Mouse (Mus musculus): Measurements from ENCODE around the gene Terb2. TPM values are rescaled to one million over a fixed set of nuclear protein-coding genes. Genes with fewer than 3 reads are reported as not detected.

The Terb2 gene
- polyA plus RNA-seq, 1 experiment from 2014 or later: not detected

DNA sequence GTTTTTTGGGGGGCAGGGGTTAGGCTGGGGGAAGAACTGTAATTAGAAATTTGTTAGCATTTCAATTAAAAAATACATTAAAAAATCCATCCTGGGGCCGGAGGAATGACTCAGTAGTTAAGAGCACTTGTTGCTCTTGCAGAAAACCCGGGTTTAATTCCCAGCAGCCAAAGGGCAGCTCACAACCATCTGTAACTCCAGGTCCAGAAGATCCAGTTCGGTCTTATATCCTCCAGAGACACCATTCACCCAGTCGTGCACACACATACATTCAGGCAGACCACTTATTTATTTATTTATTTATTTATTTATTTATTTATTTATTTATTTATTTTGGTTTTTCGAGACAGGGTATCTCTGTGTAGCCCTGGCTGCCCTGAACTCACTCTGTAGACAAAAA is 47.3 kb downstream of the Terb2 start:
- no peaks in the 10 kb centered on the region for H3K27me3 ChIP-seq (ENCODE audit: control insufficient read depth, insufficient read depth, low read length)
- no peak overlapping the region; the same call in 1 of the 2 replicates for H3K4me2 ChIP-seq (ENCODE audit: low read length)
- DNase-seq (peak; percentile 9), ATAC-seq (ENCODE audit: low FRiP score, low TSS enrichment) (no peak)
- no peaks in the 10 kb centered on the region for H3K36me3 ChIP-seq (ENCODE audit: control insufficient read depth, insufficient read depth, low read length)
- no peaks in the 10 kb centered on the region for H3K9me3 ChIP-seq (ENCODE audit: control insufficient read depth, low read length)
- no peaks in the 10 kb centered on the region for H3K4me1 ChIP-seq (ENCODE audit: control insufficient read depth, insufficient read depth, low read length)
- no peak overlapping the region for H3K4me3 ChIP-seq (replicated peaks; ENCODE audit: low read depth, low read length)
- H3K27ac ChIP-seq (replicated peaks; ENCODE audit: low read depth, low read length): no peak overlapping the region
- H3K9ac ChIP-seq (replicated peaks; ENCODE audit: low read length): no peak overlapping the region
- WGBS: 64% methylated on average over 5 of the region's 5 CpGs

DNA sequence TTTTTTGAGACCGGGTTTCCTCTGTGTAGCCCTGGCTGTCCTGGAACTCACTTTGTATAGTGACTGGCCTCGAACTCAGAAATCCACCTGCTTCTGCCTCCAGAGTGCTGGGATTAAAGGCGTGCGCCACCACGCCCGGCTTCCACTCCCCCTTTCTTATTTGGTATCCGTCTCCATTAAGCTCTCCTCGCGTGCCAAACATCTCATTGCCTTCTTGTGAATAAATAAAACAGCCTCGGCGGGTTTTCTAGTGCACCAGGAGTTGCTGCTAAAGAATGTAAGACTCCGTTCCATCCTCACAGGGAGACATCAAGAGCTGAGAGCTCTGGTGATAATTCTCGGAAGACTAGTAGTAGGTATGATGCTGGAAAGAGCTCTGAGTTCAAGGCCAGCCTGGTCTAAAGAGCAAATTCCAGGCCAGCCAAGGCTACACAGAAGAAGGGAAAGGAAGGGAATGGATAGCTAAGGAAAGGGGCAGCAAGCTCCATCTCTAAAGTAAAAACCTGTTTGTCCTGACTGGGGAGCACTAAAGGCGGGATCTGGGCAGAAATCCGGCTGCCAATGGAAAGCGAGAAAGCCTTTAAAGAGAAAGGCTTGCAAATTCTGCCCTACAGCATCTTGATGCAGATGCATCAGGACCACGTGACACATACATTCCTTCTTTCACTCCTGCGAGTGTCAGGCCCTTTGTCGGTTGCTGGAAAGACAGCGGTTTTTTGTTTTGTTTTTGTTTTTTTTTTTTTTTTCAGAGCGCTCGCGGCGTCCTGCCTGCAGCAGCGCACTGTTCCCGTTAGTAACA is 47.9 kb downstream of the Terb2 start:
- Histone ChIP-seq H3K4me3 (replicated peaks; ENCODE audit: low read depth, low read length) (peak overlapping the region; percentile 48), H3K36me3 (ENCODE audit: control insufficient read depth, insufficient read depth, low read length) (no peaks in the 10 kb centered on the region), H3K27ac (replicated peaks; ENCODE audit: low read depth, low read length) (peak overlapping the region; percentile 67), H3K9ac (replicated peaks; ENCODE audit: low read length) (peak overlapping the region; percentile 46), H3K4me2 (ENCODE audit: low read length) (peak overlapping the region; percentile 69), H3K27me3 (ENCODE audit: control insufficient read depth, insufficient read depth, low read length) (no peaks in the 10 kb centered on the region), H3K9me3 (ENCODE audit: control insufficient read depth, low read length) (no peaks in the 10 kb centered on the region), H3K4me1 (ENCODE audit: control insufficient read depth, insufficient read depth, low read length) (no peaks in the 10 kb centered on the region)
- peak; percentile 76 for DNase-seq
- peak; percentile 43 for ATAC-seq (ENCODE audit: low FRiP score, low TSS enrichment)
- 6% methylated on average over 26 of the region's 26 CpGs for WGBS

DNA sequence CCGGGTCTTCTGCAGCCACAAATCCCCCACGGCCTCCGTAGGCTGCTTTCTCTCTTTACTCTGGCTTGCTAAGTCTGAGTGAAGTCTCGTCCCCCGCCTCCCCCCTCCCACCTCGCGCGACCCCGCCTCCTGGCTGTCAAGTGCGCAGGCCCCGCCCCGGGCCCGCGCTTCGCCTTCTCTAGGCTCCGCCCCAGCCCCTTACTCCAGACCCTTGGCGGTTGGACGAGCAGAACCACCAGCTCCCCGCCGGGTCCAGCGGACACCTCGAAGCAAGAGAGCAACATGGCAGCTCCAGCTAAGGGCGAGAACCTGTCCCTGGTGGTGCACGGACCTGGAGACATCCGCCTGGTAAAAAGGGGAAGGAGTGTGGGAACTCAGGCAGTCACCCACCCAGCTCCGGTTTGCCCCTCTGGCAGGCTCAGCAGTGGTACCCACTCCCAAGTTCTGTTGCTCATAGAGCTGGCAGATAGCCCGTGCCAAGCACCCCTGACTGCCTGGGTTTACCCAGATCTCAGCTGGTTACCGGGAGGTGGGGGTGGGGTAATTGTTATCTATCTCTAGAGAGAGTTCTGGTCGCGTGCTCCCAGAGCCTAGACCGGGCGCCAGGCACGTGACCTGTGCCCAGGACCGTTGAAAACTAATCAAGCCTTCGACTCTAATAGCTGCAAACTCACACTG is 48.7 kb downstream of the Terb2 start, which contains the start of gene Sord:
Gene Sord, plus strand, starts transcription at position 139 of the 678 bp plus-strand sequence.
- peak; percentile 95 for DNase-seq
- no peaks in the 10 kb centered on the region for H3K4me1 ChIP-seq (ENCODE audit: control insufficient read depth, insufficient read depth, low read length)

DNA sequence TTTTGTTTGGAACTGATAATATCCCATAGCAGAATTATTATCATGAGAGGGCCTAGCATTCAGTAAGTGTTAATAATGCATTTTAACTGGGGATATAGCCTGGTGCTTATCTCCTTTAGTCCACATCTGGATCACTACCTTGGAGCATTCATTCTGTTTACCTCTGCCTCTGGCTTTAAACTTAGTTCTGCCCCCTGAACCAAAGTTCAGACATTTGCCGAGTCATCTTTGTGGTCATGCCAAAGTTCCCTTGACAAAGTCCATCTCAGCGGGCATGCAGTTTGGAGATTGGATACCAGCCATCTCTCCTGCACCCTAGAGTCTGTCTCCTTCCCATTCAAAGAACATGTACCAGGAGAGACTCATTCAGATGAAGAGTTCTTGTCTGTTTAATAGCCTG is 49.4 kb downstream of the Terb2 start:
- no peak for DNase-seq
- H3K36me3 ChIP-seq (ENCODE audit: control insufficient read depth, insufficient read depth, low read length): no peaks in the 10 kb centered on the region
- H3K9ac ChIP-seq (replicated peaks; ENCODE audit: low read length): no peak overlapping the region
- WGBS: 90% methylated on average over 2 of the region's 2 CpGs
- ATAC-seq (ENCODE audit: low FRiP score, low TSS enrichment): no peak
- peak overlapping the region; percentile 48 for H3K4me3 ChIP-seq (replicated peaks; ENCODE audit: low read depth, low read length)
- no peaks in the 10 kb centered on the region for H3K9me3 ChIP-seq (ENCODE audit: control insufficient read depth, low read length)
- H3K27ac ChIP-seq (replicated peaks; ENCODE audit: low read depth, low read length): no peak overlapping the region
- H3K4me1 ChIP-seq (ENCODE audit: control insufficient read depth, insufficient read depth, low read length): no peaks in the 10 kb centered on the region
- H3K4me2 ChIP-seq (ENCODE audit: low read length): peak overlapping the region; percentile 69
- H3K27me3 ChIP-seq (ENCODE audit: control insufficient read depth, insufficient read depth, low read length): no peaks in the 10 kb centered on the region

More for the DNA sequence above, 48.7 kb downstream of the Terb2 start, which contains the start of gene Sord:
- Histone ChIP-seq H3K36me3 (ENCODE audit: control insufficient read depth, insufficient read depth, low read length) (no peaks in the 10 kb centered on the region), H3K4me3 (replicated peaks; ENCODE audit: low read depth, low read length) (peak within 1 kb of the TSS; percentile 48), H3K9ac (replicated peaks; ENCODE audit: low read length) (peak within 1 kb of the TSS; percentile 46), H3K4me2 (ENCODE audit: low read length) (peak within 1 kb of the TSS; percentile 69), H3K27ac (replicated peaks; ENCODE audit: low read depth, low read length) (peak within 1 kb of the TSS; percentile 67), H3K27me3 (ENCODE audit: control insufficient read depth, insufficient read depth, low read length) (no peaks in the 10 kb centered on the region), H3K9me3 (ENCODE audit: control insufficient read depth, low read length) (no peaks in the 10 kb centered on the region)
- peak; percentile 95 for ATAC-seq (ENCODE audit: low FRiP score, low TSS enrichment)
- WGBS: under 1% methylated on average over 35 of the region's 35 CpGs

DNA sequence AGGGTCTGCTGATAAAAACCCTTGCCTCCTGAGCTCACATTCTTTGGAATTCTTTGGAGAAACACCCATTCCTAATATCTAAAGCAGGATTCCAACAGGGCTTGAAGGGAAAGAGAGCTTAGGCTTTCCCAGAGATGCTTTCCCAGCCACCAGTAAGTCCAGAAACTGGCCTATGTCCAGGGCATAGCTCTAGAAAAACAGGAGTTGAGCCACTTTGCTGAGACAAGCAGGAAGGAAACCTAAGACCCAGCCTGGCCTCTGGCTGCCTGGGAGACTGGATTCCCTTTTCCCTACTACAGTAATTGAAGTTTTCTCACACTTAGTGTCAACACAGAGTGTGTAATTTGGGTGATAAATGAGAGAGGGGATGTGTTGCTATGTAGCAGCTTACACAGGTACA is 50.2 kb downstream of the Terb2 start:
- Histone ChIP-seq H3K4me2 (ENCODE audit: low read length) (no peak overlapping the region), H3K36me3 (ENCODE audit: control insufficient read depth, insufficient read depth, low read length) (no peaks in the 10 kb centered on the region), H3K9ac (replicated peaks; ENCODE audit: low read length) (no peak overlapping the region), H3K9me3 (ENCODE audit: control insufficient read depth, low read length) (no peaks in the 10 kb centered on the region), H3K4me1 (ENCODE audit: control insufficient read depth, insufficient read depth, low read length) (no peaks in the 10 kb centered on the region), H3K27ac (replicated peaks; ENCODE audit: low read depth, low read length) (no peak overlapping the region), H3K27me3 (ENCODE audit: control insufficient read depth, insufficient read depth, low read length) (no peaks in the 10 kb centered on the region), H3K4me3 (replicated peaks; ENCODE audit: low read depth, low read length) (no peak overlapping the region)
- DNase-seq: no peak
- no peak for ATAC-seq (ENCODE audit: low FRiP score, low TSS enrichment)

DNA sequence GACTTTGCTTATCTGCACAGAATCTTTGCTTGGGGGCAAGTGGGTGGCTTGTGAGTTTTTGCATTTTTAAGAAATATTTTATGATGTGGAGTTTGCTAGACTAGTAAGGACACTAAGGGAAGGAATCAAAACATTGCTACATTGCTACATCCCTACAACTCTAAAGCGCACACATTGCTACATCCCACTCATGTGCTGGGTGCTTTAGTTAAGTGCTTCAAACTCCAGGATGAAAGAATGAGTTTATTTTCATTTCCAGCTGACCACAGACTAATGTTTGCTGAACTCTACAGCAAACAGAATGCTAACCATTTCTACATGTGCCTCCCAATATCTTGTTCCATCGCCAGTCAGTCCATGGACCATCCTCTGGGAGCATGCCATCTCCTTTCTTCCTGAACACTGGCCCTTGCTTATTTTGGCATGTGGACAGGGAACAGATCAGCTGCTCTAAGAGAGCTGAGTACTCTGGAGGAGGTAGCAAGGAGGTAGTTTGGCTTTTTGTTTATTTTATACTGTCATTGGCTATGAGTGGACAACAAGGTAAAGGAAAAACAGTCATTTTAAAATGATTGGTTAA is 51.9 kb downstream of the Terb2 start:
- H3K27ac ChIP-seq (replicated peaks; ENCODE audit: low read depth, low read length): no peak overlapping the region
- 91% methylated on average over 2 of the region's 2 CpGs for WGBS
- DNase-seq (no peak), ATAC-seq (ENCODE audit: low FRiP score, low TSS enrichment) (no peak)
- no peaks in the 10 kb centered on the region for H3K27me3 ChIP-seq (ENCODE audit: control insufficient read depth, insufficient read depth, low read length)
- H3K4me2 ChIP-seq (ENCODE audit: low read length): no peak overlapping the region
- H3K36me3 ChIP-seq (ENCODE audit: control insufficient read depth, insufficient read depth, low read length): no peaks in the 10 kb centered on the region
- no peaks in the 10 kb centered on the region for H3K9me3 ChIP-seq (ENCODE audit: control insufficient read depth, low read length)
- H3K9ac ChIP-seq (replicated peaks; ENCODE audit: low read length): no peak overlapping the region
- H3K4me3 ChIP-seq (replicated peaks; ENCODE audit: low read depth, low read length): no peak overlapping the region
- H3K4me1 ChIP-seq (ENCODE audit: control insufficient read depth, insufficient read depth, low read length): no peaks in the 10 kb centered on the region

DNA sequence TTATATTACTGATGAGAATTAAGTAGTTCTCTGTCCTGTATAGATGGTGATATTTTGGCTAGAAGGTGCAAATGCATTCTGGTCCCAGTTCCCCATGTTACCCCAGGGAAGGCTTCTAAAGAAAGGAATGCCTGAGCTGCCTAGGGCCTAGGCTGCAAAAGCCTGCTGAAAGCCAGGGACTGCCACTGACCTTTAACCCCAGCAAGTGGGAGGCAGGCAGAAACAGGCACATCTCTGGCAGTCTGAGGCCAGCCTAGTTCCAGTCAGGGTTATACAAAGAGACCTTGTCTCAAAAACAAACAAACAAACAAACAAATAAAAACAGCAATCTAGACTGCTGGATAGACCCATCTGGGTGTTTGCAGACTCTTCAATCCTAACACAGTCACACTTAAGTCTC is 54.7 kb downstream of the Terb2 start:
- no peak for ATAC-seq (ENCODE audit: low FRiP score, low TSS enrichment)

DNA sequence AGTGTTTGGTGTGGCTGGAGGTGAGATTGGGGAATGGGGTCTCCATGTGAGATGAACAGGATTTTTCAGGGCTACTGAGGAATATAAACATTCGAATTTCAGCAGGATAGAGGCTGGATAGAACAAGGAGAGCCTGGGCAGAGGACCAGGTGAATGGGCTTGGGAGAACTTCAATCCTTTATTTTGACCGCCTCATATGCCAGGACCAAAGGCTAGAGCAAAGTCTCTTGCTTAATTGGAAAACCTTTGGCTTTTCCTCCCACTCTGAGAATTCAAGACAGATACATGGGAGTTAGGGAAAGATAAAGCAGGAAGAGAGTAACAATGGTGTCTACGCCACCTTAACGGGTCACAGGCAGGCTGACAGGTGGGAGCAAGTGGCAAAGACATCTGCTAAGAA is 55.2 kb downstream of the Terb2 start:
- no peaks in the 10 kb centered on the region for H3K36me3 ChIP-seq (ENCODE audit: control insufficient read depth, insufficient read depth, low read length)

More for the DNA sequence above, 54.7 kb downstream of the Terb2 start:
- no peaks in the 10 kb centered on the region for H3K4me1 ChIP-seq (ENCODE audit: control insufficient read depth, insufficient read depth, low read length)
- H3K4me2 ChIP-seq (ENCODE audit: low read length): no peak overlapping the region
- no peaks in the 10 kb centered on the region for H3K27me3 ChIP-seq (ENCODE audit: control insufficient read depth, insufficient read depth, low read length)
- no peaks in the 10 kb centered on the region for H3K36me3 ChIP-seq (ENCODE audit: control insufficient read depth, insufficient read depth, low read length)
- DNase-seq: no peak
- no peak overlapping the region for H3K9ac ChIP-seq (replicated peaks; ENCODE audit: low read length)
- no peak overlapping the region for H3K27ac ChIP-seq (replicated peaks; ENCODE audit: low read depth, low read length)
- H3K9me3 ChIP-seq (ENCODE audit: control insufficient read depth, low read length): no peaks in the 10 kb centered on the region
- H3K4me3 ChIP-seq (replicated peaks; ENCODE audit: low read depth, low read length): no peak overlapping the region

More for the DNA sequence above, 55.2 kb downstream of the Terb2 start:
- H3K9me3 ChIP-seq (ENCODE audit: control insufficient read depth, low read length): no peaks in the 10 kb centered on the region
- DNase-seq (no peak), ATAC-seq (ENCODE audit: low FRiP score, low TSS enrichment) (no peak)
- no peak overlapping the region for H3K9ac ChIP-seq (replicated peaks; ENCODE audit: low read length)
- no peaks in the 10 kb centered on the region for H3K4me1 ChIP-seq (ENCODE audit: control insufficient read depth, insufficient read depth, low read length)
- H3K27me3 ChIP-seq (ENCODE audit: control insufficient read depth, insufficient read depth, low read length): no peaks in the 10 kb centered on the region
- 87% methylated on average over 4 of the region's 4 CpGs for WGBS
- H3K4me3 ChIP-seq (replicated peaks; ENCODE audit: low read depth, low read length): no peak overlapping the region
- no peak overlapping the region for H3K27ac ChIP-seq (replicated peaks; ENCODE audit: low read depth, low read length)
- H3K4me2 ChIP-seq (ENCODE audit: low read length): no peak overlapping the region

Measured in midbrain, embryonic 14.5 days (tissue).